Mouse (Mus musculus): Measurements from ENCODE around the gene Hemk1.
"Not testable (repeated sequence)": the region's sequence is repeated elsewhere in the genome, so short reads cannot be mapped to it uniquely, and the experiment has no call there.

The Hemk1 gene

DNA sequence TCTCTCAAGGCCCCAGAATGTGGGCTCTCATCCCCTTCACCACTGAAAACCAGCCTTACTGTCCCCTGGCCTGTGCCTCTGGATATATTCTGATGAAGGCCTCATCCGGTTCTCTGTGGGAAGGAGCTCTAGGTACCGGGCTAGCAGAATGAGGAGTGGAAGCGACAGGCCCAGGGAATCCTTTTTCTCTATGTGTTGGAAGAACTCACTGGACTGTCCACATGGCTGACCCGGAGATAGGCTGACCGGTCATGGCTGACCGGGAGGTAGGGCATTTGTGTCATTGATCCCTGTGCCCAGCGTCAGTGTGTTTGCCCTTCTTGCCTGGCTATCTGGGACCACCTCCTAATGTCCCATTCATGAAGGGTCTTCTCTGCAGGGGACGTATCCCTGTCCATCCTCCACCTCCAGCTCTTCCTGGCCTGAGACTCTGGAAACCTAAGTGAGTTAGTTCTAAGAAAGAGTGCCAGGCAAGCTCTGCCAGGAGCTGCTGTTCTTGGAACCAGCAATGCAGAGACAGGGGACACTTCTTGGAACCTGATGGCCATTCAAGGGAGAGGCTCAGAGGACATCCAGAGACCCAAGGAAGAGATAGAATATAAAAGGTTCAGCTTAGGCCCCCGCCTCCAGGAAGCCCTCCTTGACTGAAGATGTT is 29.7 kb downstream of the Hemk1 start:
- no peak for DNase-seq (ENCODE audit: low spot score)

- peak; percentile 44 for DNase-seq (ENCODE audit: low spot score)
Measured at GRCm38 (mm10) chr9:107307886-107308285, 30.3 kb downstream of the Hemk1 start.

DNA sequence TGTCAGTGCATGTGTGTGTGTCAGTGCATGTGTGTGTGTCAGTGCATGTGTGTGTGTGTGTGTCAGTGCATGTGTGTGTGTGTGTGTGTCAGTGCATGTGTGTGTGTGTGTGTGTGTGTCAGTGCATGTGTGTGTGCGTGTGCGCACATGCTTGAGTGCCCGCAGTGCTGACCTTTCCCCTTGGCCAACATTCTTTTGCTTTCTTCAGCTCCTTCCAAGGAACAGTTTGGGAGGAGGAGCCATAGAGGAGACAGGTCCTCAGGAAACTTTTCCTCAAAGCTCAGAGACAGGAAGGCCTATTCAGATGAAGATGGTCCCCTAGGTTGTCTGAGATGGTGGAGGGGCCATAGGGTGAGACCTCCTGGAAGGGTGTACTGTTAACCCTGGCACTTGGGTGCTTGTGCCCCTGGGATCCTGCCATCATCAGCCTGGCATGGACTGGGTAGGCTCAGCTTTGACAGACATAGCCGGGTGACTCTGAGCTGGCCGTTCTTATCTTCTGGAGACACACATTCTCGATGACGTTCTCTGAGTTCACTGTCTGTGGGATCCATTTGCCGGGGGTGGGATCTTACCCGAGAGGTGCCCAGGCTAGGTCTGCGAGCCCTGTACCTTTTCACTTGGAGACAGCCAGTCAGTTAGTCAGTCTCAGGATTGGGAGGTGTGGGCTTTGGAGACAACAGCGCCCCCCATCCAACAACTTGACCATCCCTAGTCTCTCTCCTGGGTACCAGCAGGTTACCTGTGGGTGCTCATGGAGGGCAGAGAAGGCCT is 30.9 kb downstream of the Hemk1 start:
- no peak for DNase-seq (ENCODE audit: low spot score)

DNA sequence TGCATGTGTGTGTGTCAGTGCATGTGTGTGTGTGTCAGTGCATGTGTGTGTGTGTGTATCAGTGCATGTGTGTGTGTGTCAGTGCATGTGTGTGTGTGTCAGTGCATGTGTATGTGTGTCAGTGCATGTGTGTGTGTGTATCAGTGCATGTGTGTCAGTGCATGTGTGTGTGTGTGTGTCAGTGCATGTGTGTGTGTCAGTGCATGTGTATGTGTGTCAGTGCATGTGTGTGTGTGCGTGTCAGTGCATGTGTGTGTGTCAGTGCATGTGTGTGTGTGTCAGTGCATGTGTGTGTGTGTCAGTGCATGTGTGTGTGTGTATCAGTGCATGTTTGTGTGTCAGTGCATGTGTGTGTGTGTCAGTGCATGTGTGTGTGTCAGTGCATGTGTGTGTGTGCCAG is 31.5 kb downstream of the Hemk1 start:
- not testable (repeated sequence) for DNase-seq (ENCODE audit: low spot score)

GRCm38 (mm10) chr9:107305601-107306542 is 32.3 kb downstream of the Hemk1 start:
- no peak for DNase-seq (ENCODE audit: low spot score)

DNA sequence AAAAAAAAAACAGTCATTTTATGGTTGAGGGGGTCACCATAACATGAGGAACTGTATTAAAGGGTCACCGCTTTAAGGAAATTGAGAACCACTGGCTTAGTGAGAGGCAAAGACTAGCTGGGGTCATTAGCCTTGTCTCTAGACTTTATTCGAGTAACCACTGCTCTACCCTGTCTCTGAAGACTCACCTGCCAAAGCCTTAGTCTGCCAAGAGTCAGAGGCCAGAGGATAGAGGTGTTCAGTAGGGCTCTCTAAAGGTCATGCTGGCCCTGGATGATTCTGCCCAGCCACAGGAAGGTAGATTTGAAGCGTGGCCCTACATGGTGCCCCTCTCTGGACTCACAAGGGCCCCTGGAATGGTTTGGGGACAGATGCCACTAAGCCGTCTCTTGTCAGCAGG is 33.1 kb downstream of the Hemk1 start:
- DNase-seq (ENCODE audit: low spot score), result no peak

DNA sequence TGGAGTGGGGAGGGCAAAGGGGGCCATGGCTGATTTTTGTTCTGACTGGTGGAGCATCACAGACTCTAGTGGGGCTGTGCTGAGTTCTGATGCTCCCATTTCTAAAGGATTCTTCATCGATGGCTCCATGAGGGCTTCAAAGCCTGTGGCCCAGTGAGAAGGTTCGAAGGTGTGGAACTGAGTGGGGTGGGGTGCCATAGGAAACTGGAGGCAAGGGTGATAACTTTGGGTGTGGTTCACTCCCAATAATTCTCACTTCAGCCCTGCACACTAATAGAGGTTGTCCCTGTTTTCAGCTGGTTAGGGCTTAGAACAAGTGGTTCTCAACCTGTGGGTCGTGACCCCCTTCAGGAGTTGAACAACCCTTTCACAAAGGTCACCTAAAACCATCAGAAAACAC is 33.8 kb downstream of the Hemk1 start:
- no peak for DNase-seq (ENCODE audit: low spot score)

- DNase-seq (ENCODE audit: low spot score), result no peak
Measured at GRCm38 (mm10) chr9:107303900-107304299, 34.2 kb downstream of the Hemk1 start.

GRCm38 (mm10) chr9:107303121-107303820 is 34.9 kb downstream of the Hemk1 start:
- DNase-seq (ENCODE audit: low spot score), result no peak

GRCm38 (mm10) chr9:107302592-107302991 is 35.6 kb downstream of the Hemk1 start:
- no peak for DNase-seq (ENCODE audit: low spot score)

DNA sequence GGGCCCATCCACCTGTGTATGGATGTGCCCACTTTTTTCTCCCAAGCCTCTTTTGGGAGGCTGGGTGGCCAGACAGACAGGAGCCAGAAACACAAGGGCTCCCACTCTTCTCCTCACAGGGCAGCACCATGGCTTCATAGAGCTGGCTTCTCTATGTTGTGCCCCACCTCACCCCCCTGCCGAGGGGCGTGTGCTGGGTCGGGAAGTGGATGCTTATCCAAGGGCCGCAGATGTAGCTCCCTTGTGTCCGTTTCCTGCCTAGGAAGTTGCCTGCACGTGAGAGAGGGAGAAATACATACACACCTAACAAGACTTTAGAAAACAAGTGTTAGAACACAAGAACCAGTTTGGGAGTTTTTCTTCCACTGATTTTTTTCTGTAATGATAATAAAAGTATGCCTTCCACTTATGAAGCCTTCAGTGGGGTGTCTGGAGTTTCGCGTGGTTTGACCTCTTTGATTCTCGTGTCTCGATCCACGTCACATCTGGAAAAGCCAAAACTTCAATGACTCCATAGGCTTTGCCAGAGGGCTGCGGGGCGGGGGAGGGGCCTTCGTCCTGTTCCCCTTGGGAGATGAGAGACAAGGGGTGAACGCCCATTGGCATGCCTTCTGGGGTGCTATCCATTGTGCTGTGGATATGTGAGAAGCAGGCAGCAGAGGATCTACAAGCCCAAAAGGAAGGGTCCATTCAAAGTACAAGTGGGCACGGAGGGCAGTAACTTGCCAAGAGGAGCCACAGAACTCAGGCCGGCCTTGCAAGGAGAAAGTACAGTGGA is 36.4 kb downstream of the Hemk1 start:
- DNase-seq (ENCODE audit: low spot score), result no peak

DNA sequence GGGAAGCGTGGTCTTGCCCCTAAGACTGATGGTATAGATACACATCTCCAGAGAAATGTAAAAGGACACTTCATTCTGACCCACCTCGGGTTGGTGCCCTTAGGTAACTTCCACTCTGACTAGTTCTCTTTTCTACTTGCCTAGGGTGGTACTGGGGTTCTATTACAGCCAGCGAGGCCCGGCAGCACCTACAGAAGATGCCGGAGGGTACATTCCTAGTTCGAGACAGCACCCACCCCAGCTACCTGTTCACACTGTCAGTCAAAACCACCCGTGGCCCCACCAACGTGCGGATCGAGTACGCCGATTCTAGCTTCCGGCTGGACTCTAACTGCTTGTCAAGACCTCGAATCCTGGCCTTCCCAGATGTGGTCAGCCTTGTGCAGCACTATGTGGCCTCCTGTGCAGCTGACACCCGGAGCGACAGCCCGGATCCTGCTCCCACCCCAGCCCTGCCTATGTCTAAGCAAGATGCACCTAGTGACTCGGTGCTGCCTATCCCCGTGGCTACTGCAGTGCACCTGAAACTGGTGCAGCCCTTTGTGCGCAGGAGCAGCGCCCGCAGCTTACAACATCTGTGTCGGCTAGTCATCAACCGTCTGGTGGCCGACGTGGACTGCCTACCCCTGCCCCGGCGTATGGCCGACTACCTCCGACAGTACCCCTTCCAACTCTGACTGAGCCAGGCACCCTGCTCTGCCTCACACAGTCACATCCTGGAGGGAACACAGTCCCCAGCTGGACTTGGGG is 37.8 kb downstream of the Hemk1 start:
- no peak for DNase-seq (ENCODE audit: low spot score)

GRCm38 (mm10) chr9:107299783-107300182 is 38.4 kb downstream of the Hemk1 start:
- DNase-seq (ENCODE audit: low spot score), result no peak

DNA sequence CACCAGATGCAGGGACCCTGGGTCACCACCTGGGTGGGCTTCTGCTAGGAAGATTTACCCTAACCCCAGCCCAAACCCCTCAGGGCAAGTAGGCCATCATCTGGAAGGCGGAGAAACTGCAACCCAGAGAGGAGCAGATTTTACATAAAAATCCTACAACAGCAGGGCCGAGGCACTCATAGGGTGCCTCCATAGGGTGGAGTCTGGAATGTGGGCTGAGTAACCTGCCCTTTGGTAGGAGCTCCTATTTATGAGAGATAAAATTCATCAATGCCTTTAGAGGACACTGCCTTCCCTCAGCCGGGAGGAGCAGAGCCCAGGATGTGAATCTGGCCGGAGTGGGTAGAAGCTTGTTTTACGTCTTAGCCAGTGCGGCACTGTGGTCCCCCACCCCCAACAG is 39.3 kb downstream of the Hemk1 start:
- DNase-seq (ENCODE audit: low spot score), result no peak

GRCm38 (mm10) chr9:107298059-107298780 is 39.9 kb downstream of the Hemk1 start:
- DNase-seq (ENCODE audit: low spot score), result no peak

DNA sequence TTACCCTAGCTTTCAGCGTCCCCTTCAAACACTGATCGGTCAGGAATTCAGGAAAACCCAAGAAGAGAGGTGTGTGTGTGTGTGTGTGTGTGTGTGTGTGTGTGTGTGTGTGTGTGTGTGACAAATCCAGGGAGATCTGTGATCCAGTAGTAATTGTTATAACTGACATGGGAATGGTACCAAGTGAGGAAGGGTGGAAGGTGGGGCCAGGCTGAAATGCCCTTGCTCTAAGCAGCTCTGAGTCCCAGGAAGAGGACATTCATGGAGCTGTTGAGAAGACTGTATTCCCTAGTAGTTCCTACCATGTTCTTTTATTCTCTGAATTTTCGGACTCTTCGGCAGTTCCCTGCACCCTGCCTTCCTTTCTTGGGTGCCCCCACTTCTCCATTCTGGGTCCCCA is 40.5 kb downstream of the Hemk1 start:
- no peak for DNase-seq (ENCODE audit: low spot score)

- DNase-seq (ENCODE audit: low spot score), result no peak
Measured at GRCm38 (mm10) chr9:107297059-107297458, 41.1 kb downstream of the Hemk1 start.

DNA sequence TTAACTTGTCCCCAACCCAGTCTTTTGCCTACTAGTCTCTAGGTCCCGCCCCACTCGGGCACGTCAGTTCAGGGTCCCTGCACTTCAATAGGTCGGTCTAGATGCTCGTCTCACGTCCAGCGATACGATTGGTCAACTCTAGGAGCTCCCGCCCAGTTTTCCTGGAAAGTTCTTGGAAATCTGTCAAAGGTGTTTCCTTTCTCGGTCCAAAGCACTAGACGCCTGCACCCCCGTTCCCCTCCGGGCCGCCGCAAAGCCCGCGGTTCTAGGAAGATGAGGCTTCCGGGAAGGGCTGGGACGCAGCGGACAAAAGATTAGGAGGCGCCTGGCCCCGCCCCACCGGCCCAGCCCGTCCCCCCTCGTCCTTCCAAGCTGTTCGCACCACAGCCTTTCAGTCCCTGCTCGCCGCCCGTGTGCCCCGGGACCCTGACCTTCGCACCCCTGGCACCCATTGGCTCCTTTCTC is 41.6 kb downstream of the Hemk1 start:
- peak; percentile 96 for DNase-seq (ENCODE audit: low spot score)

GRCm38 (mm10) chr9:107296041-107296440 is 42.1 kb downstream of the Hemk1 start:
- DNase-seq (ENCODE audit: low spot score), result no peak

- no peak for DNase-seq (ENCODE audit: low spot score)
Measured at GRCm38 (mm10) chr9:107296016-107296040, 42.3 kb downstream of the Hemk1 start, which contains the start of gene Cish. Gene Cish (plus strand): TSS chr9:107296026.

Data from adipocyte (in vitro differentiated cells).